Mouse (Mus musculus): Measurements from ENCODE around the gene Cd3g. TPM values are rescaled to one million over a fixed set of nuclear protein-coding genes. Genes with fewer than 3 reads are reported as not detected.

The Cd3g gene
- polyA plus RNA-seq, 1 experiment = not detected

GRCm38 (mm10) chr9:44965833-44966466 is 14.3 kb downstream of the Cd3g start:
- Histone ChIP-seq H3K36me3 (ENCODE audit: control insufficient read depth, insufficient read depth) (peaks cover 11% of the 10 kb centered on the region), H3K79me2 (ENCODE audit: control insufficient read depth, insufficient read depth) (peaks cover 33% of the 10 kb centered on the region), H3K27me3 (ENCODE audit: control insufficient read depth, insufficient read depth, insufficient read length) (peaks cover 4% of the 10 kb centered on the region), H3K4me3 (ENCODE audit: insufficient read depth, poor library complexity, severe bottlenecking) (peak overlapping the region; percentile 72), H3K79me3 (ENCODE audit: low read depth) (peaks cover 14% of the 10 kb centered on the region), H3ac (ENCODE audit: control insufficient read depth, insufficient read length, low read depth) (peak overlapping the region; percentile 15)
- TF ChIP-seq MAX (IDR thresholded peaks at IDR 0.05) (no peak), USF1 (IDR thresholded peaks at IDR 0.05; ENCODE audit: low read depth) (no peak), MYOD1 (IDR thresholded peaks at IDR 0.05; ENCODE audit: control insufficient read depth, insufficient read length, low read depth) (no peak), CEBPB (IDR thresholded peaks at IDR 0.05; ENCODE audit: low read depth) (no peak), CTCF (IDR thresholded peaks at IDR 0.05; ENCODE audit: control insufficient read depth, insufficient read depth, insufficient read length) (no peak), FOSL1 (IDR thresholded peaks at IDR 0.05; ENCODE audit: insufficient read depth, low read length, poor library complexity, severe bottlenecking) (no peak), MYOG (IDR thresholded peaks at IDR 0.05; ENCODE audit: control insufficient read depth, extremely low read depth, insufficient read length) (no peak)

- Histone ChIP-seq H3K27me3 (ENCODE audit: control insufficient read depth, insufficient read depth, insufficient read length) (peaks cover under 1% of the 10 kb centered on the region), H3ac (ENCODE audit: control insufficient read depth, insufficient read length, low read depth) (peak within 1 kb of the TSS; percentile 36), H3K4me3 (ENCODE audit: insufficient read depth, poor library complexity, severe bottlenecking) (peak within 1 kb of the TSS; percentile 72), H3K79me2 (ENCODE audit: control insufficient read depth, insufficient read depth) (peaks cover 33% of the 10 kb centered on the region), H3K79me3 (ENCODE audit: low read depth) (peaks cover 14% of the 10 kb centered on the region), H3K36me3 (ENCODE audit: control insufficient read depth, insufficient read depth) (peaks cover 15% of the 10 kb centered on the region)
- no peak for TF ChIP-seq MYOG (IDR thresholded peaks at IDR 0.05; ENCODE audit: control insufficient read depth, extremely low read depth, insufficient read length)
- TF ChIP-seq CEBPB (IDR thresholded peaks at IDR 0.05; ENCODE audit: low read depth) = no peak
- TF ChIP-seq CTCF (IDR thresholded peaks at IDR 0.05; ENCODE audit: control insufficient read depth, insufficient read depth, insufficient read length) = no peak
- TF ChIP-seq MYOD1 (IDR thresholded peaks at IDR 0.05; ENCODE audit: control insufficient read depth, insufficient read length, low read depth) = no peak
- TF ChIP-seq USF1 (IDR thresholded peaks at IDR 0.05; ENCODE audit: low read depth) = no peak
- no peak for TF ChIP-seq FOSL1 (IDR thresholded peaks at IDR 0.05; ENCODE audit: insufficient read depth, low read length, poor library complexity, severe bottlenecking)
- TF ChIP-seq MAX (IDR thresholded peaks at IDR 0.05) = no peak
Measured at GRCm38 (mm10) chr9:44965126-44965832, 15.0 kb downstream of the Cd3g start, which contains the start of gene Ube4a. Gene Ube4a, minus strand, starts transcription at chr9:44965600.

GRCm38 (mm10) chr9:44954432-44954831 is 25.8 kb downstream of the Cd3g start:
- Histone ChIP-seq H3K36me3 (ENCODE audit: control insufficient read depth, insufficient read depth) (peaks cover 37% of the 10 kb centered on the region), H3K79me3 (ENCODE audit: low read depth) (no peaks in the 10 kb centered on the region), H3K4me3 (ENCODE audit: insufficient read depth, poor library complexity, severe bottlenecking) (no peak overlapping the region), H3K27me3 (ENCODE audit: control insufficient read depth, insufficient read depth, insufficient read length) (no peaks in the 10 kb centered on the region), H3K79me2 (ENCODE audit: control insufficient read depth, insufficient read depth) (no peaks in the 10 kb centered on the region), H3ac (ENCODE audit: control insufficient read depth, insufficient read length, low read depth) (no peak overlapping the region)
- TF ChIP-seq CEBPB (IDR thresholded peaks at IDR 0.05; ENCODE audit: low read depth) (no peak), CTCF (IDR thresholded peaks at IDR 0.05; ENCODE audit: control insufficient read depth, insufficient read depth, insufficient read length) (no peak), MYOG (IDR thresholded peaks at IDR 0.05; ENCODE audit: control insufficient read depth, extremely low read depth, insufficient read length) (no peak), USF1 (IDR thresholded peaks at IDR 0.05; ENCODE audit: low read depth) (no peak), MYOD1 (IDR thresholded peaks at IDR 0.05; ENCODE audit: control insufficient read depth, insufficient read length, low read depth) (no peak), FOSL1 (IDR thresholded peaks at IDR 0.05; ENCODE audit: insufficient read depth, low read length, poor library complexity, severe bottlenecking) (no peak), MAX (IDR thresholded peaks at IDR 0.05) (no peak)

- no peak for TF ChIP-seq MYOG (IDR thresholded peaks at IDR 0.05; ENCODE audit: control insufficient read depth, extremely low read depth, insufficient read length)
- no peak for TF ChIP-seq CEBPB (IDR thresholded peaks at IDR 0.05; ENCODE audit: low read depth)
- TF ChIP-seq MAX (IDR thresholded peaks at IDR 0.05) = no peak
- TF ChIP-seq CTCF (IDR thresholded peaks at IDR 0.05; ENCODE audit: control insufficient read depth, insufficient read depth, insufficient read length) = no peak
- no peak for TF ChIP-seq FOSL1 (IDR thresholded peaks at IDR 0.05; ENCODE audit: insufficient read depth, low read length, poor library complexity, severe bottlenecking)
Measured at GRCm38 (mm10) chr9:44947836-44948235, 32.4 kb downstream of the Cd3g start.

GRCm38 (mm10) chr9:44946185-44946695 is 34.0 kb downstream of the Cd3g start:
- H3K36me3 ChIP-seq (ENCODE audit: control insufficient read depth, insufficient read depth) = peaks cover 53% of the 10 kb centered on the region
- H3K79me3 ChIP-seq (ENCODE audit: low read depth) = no peaks in the 10 kb centered on the region
- H3ac ChIP-seq (ENCODE audit: control insufficient read depth, insufficient read length, low read depth) = no peak overlapping the region
- no peak for TF ChIP-seq CTCF (IDR thresholded peaks at IDR 0.05; ENCODE audit: control insufficient read depth, insufficient read depth, insufficient read length)
- TF ChIP-seq MYOG (IDR thresholded peaks at IDR 0.05; ENCODE audit: control insufficient read depth, extremely low read depth, insufficient read length) = no peak
- no peak for TF ChIP-seq MAX (IDR thresholded peaks at IDR 0.05)
- H3K27me3 ChIP-seq (ENCODE audit: control insufficient read depth, insufficient read depth, insufficient read length) = no peaks in the 10 kb centered on the region
- no peaks in the 10 kb centered on the region for H3K79me2 ChIP-seq (ENCODE audit: control insufficient read depth, insufficient read depth)
- no peak overlapping the region for H3K4me3 ChIP-seq (ENCODE audit: insufficient read depth, poor library complexity, severe bottlenecking)

More at GRCm38 (mm10) chr9:44947836-44948235, 32.4 kb downstream of the Cd3g start:
- no peaks in the 10 kb centered on the region for H3K27me3 ChIP-seq (ENCODE audit: control insufficient read depth, insufficient read depth, insufficient read length)
- no peaks in the 10 kb centered on the region for H3K79me3 ChIP-seq (ENCODE audit: low read depth)
- peaks cover 63% of the 10 kb centered on the region for H3K36me3 ChIP-seq (ENCODE audit: control insufficient read depth, insufficient read depth)
- H3K79me2 ChIP-seq (ENCODE audit: control insufficient read depth, insufficient read depth) = no peaks in the 10 kb centered on the region
- no peak overlapping the region for H3K4me3 ChIP-seq (ENCODE audit: insufficient read depth, poor library complexity, severe bottlenecking)
- no peak overlapping the region for H3ac ChIP-seq (ENCODE audit: control insufficient read depth, insufficient read length, low read depth)

All from C2C12 (cell line).